Mouse (Mus musculus): ENCODE results near the gene Slc16a1. TPM values are rescaled to one million over a fixed set of nuclear protein-coding genes. Genes with fewer than 3 reads are reported as not detected.

Slc16a1 gene
- polyA plus RNA-seq, 1 experiment from 2014 or later = 38.7 TPM

- no peak overlapping the region for H3K27ac ChIP-seq (ENCODE audit: low read depth, low read length)
- H3K36me3 ChIP-seq (ENCODE audit: control insufficient read depth, insufficient read depth, low read length) = no peaks in the 10 kb centered on the region
- ATAC-seq (ENCODE audit: insufficient read depth, low FRiP score, low TSS enrichment) (peak; percentile 86), DNase-seq (ENCODE audit: low spot score) (peak; percentile 84)
- H3K4me2 ChIP-seq (ENCODE audit: low read depth) = peak overlapping the region; percentile 51
- peak overlapping the region; percentile 30 for H3K4me3 ChIP-seq (ENCODE audit: low read depth, low read length)
- no peaks in the 10 kb centered on the region for H3K27me3 ChIP-seq (ENCODE audit: control insufficient read depth, insufficient read depth, low read length)
- 4% methylated on average over 23 of the region's 23 CpGs for WGBS
- H3K9ac ChIP-seq (ENCODE audit: low read length) = peak overlapping the region; percentile 52
- H3K4me1 ChIP-seq (ENCODE audit: control insufficient read depth, insufficient read depth, low read length) = peaks cover 5% of the 10 kb centered on the region
- H3K9me3 ChIP-seq (ENCODE audit: control insufficient read depth, low read length) = no peaks in the 10 kb centered on the region
Observed at GRCm38 (mm10) chr3:104675258-104675851, 36.9 kb downstream of the Slc16a1 start.

DNA sequence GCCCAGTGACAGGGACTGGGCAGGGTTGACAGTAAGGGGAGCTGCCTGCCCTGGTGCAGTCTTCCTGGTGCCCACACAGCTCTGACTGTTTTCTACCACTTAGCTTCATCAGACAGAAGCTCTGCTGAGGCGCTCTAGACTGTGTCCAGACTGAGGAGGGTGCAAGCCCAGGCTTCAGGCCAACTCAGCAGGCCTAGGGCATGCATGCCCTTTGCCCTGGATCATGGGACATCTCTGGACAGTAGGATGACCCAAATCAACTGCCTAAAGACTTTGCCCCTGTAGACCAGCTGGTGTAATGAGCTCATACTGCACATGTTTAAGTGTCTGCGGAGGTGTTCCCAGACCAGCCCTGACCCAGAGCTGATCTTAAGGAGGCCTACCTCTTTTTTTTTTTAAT, 39.3 kb downstream of the Slc16a1 start:
- H3K27me3 ChIP-seq (ENCODE audit: control insufficient read depth, insufficient read depth, low read length) = no peaks in the 10 kb centered on the region
- DNase-seq (ENCODE audit: low spot score) = no peak
- no peak for ATAC-seq (ENCODE audit: insufficient read depth, low FRiP score, low TSS enrichment)
- no peaks in the 10 kb centered on the region for H3K36me3 ChIP-seq (ENCODE audit: control insufficient read depth, insufficient read depth, low read length)
- no peak overlapping the region for H3K4me2 ChIP-seq (ENCODE audit: low read depth)
- 95% methylated on average over 2 of the region's 2 CpGs for whole genome bisulfite sequencing
- no peak overlapping the region for H3K27ac ChIP-seq (ENCODE audit: low read depth, low read length)
- no peak overlapping the region for H3K9ac ChIP-seq (ENCODE audit: low read length)
- no peaks in the 10 kb centered on the region for H3K9me3 ChIP-seq (ENCODE audit: control insufficient read depth, low read length)
- H3K4me1 ChIP-seq (ENCODE audit: control insufficient read depth, insufficient read depth, low read length) = peaks cover 5% of the 10 kb centered on the region
- H3K4me3 ChIP-seq (ENCODE audit: low read depth, low read length) = no peak overlapping the region

- H3K27me3 ChIP-seq (ENCODE audit: control insufficient read depth, insufficient read depth, low read length) = no peaks in the 10 kb centered on the region
- no peak overlapping the region for H3K4me3 ChIP-seq (ENCODE audit: low read depth, low read length)
- no peak overlapping the region for H3K27ac ChIP-seq (ENCODE audit: low read depth, low read length)
- no peak overlapping the region for H3K9ac ChIP-seq (ENCODE audit: low read length)
- ATAC-seq (ENCODE audit: insufficient read depth, low FRiP score, low TSS enrichment) (no peak), DNase-seq (ENCODE audit: low spot score) (no peak)
- no peak overlapping the region for H3K4me2 ChIP-seq (ENCODE audit: low read depth)
- no peaks in the 10 kb centered on the region for H3K36me3 ChIP-seq (ENCODE audit: control insufficient read depth, insufficient read depth, low read length)
- WGBS = 84% methylated on average over 8 of the region's 8 CpGs
- H3K9me3 ChIP-seq (ENCODE audit: control insufficient read depth, low read length) = no peaks in the 10 kb centered on the region
- peaks cover 5% of the 10 kb centered on the region for H3K4me1 ChIP-seq (ENCODE audit: control insufficient read depth, insufficient read depth, low read length)
Observed at GRCm38 (mm10) chr3:104678826-104679225, 40.4 kb downstream of the Slc16a1 start.

DNA sequence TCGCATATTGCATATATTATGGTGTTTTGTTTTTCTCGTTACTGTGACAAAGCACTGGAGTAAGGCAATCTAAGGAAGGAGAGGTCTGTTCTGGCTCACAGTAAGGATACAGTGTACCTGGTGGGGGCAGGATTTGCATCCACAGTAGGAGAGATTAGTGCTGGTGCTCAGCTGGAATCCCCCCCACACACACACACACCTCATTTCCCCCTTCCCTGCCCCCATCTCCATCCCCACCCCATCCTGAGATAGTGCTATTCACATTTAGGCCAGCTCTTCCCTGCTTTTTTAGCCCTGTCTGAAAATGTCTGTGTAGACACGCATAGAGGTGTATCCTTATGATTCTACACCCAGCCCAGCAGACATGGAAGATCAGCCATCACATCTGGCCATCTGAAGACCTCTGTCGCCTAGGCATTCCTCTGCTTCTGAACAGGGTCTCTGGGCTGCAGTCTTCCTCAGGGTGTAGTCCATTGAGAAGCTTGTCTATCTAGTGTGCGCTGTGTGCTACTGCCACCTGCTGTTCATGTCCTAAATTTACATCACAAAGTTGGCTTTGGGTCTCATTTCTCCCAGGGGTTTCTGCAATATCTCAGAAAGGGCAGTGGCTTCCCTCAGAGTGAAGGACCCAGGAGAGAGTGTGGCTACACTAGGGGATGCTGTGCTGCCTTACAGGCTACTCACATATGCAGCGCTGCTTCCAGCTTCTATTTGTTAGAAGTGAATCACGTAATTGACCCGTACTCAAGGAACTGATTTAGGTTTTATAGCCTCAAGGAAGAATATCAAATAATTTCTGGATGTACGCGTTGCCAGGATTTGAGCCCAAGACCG, 44.4 kb downstream of the Slc16a1 start:
- 63% methylated on average over 11 of the region's 11 CpGs for WGBS
- no peaks in the 10 kb centered on the region for H3K9me3 ChIP-seq (ENCODE audit: control insufficient read depth, low read length)
- H3K27ac ChIP-seq (ENCODE audit: low read depth, low read length) = no peak overlapping the region
- no peak overlapping the region for H3K4me3 ChIP-seq (ENCODE audit: low read depth, low read length)
- no peaks in the 10 kb centered on the region for H3K4me1 ChIP-seq (ENCODE audit: control insufficient read depth, insufficient read depth, low read length)
- no peak overlapping the region for H3K9ac ChIP-seq (ENCODE audit: low read length)
- H3K27me3 ChIP-seq (ENCODE audit: control insufficient read depth, insufficient read depth, low read length) = no peaks in the 10 kb centered on the region
- H3K36me3 ChIP-seq (ENCODE audit: control insufficient read depth, insufficient read depth, low read length) = no peaks in the 10 kb centered on the region
- H3K4me2 ChIP-seq (ENCODE audit: low read depth) = no peak overlapping the region
- DNase-seq (ENCODE audit: low spot score) (peak; percentile 72), ATAC-seq (ENCODE audit: insufficient read depth, low FRiP score, low TSS enrichment) (peak; percentile 55; the same call in 1 of the 2 replicates)

DNA sequence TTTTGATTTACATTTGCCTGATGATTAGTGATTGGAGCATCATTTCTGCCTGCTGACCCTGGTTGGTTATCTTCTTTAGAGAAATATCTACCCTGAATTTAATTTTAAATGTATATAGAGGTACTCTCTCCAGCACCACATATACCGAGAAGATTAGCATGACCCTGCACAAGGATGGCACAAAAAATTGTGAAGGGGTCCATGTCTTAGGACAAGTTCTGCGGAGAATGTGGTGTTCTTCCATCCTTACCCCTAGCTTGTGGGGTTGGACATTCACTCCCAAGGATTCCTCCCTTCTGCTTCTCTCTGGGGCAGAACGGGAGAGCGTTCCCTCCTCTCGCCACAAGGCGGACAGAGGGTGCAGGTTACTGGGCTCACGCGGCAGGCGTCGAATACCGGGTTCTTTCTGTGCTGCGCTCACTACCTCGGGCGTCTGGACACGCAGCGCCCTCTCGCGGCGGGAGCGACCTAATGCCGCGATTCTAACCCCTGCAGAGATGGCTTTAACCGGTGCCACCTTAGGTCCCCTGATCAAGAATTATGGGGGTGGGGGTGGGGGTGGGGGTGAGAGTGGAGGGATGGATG, 62.4 kb downstream of the Slc16a1 start:
- peak; percentile 61; the same call in 1 of the 2 replicates for ATAC-seq (ENCODE audit: insufficient read depth, low FRiP score, low TSS enrichment)
- Histone ChIP-seq H3K27me3 (ENCODE audit: control insufficient read depth, insufficient read depth, low read length) (no peaks in the 10 kb centered on the region), H3K9ac (ENCODE audit: low read length) (no peak overlapping the region), H3K4me2 (ENCODE audit: low read depth) (no peak overlapping the region), H3K36me3 (ENCODE audit: control insufficient read depth, insufficient read depth, low read length) (no peaks in the 10 kb centered on the region), H3K4me3 (ENCODE audit: low read depth, low read length) (no peak overlapping the region), H3K27ac (ENCODE audit: low read depth, low read length) (no peak overlapping the region), H3K9me3 (ENCODE audit: control insufficient read depth, low read length) (no peaks in the 10 kb centered on the region), H3K4me1 (ENCODE audit: control insufficient read depth, insufficient read depth, low read length) (no peaks in the 10 kb centered on the region)
- 5% methylated on average over 23 of the region's 23 CpGs for WGBS
- peak; percentile 90 for DNase-seq (ENCODE audit: low spot score)

DNA sequence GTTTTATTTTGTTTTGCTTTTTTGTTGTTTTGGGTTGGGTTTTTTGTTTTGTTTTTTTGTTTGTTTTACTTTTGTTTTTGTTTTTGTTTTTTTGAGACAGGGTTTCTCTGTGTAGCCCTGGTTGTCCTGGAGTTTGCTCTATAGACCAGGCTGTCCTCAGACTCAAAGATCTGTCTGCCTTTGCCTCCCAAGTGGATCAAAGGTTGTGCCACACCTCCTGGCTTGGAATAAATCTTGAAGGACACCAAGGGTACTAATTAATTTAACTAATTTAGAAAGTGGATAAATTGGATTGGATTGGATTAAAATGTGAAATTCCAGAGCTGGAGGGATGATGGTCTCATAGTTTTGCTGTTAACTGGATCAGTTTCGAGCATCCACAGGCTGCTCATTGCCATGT, 63.3 kb downstream of the Slc16a1 start:
- Histone ChIP-seq H3K9me3 (ENCODE audit: control insufficient read depth, low read length) (no peaks in the 10 kb centered on the region), H3K9ac (ENCODE audit: low read length) (no peak overlapping the region), H3K4me2 (ENCODE audit: low read depth) (no peak overlapping the region), H3K36me3 (ENCODE audit: control insufficient read depth, insufficient read depth, low read length) (no peaks in the 10 kb centered on the region), H3K4me1 (ENCODE audit: control insufficient read depth, insufficient read depth, low read length) (no peaks in the 10 kb centered on the region), H3K4me3 (ENCODE audit: low read depth, low read length) (no peak overlapping the region), H3K27ac (ENCODE audit: low read depth, low read length) (no peak overlapping the region), H3K27me3 (ENCODE audit: control insufficient read depth, insufficient read depth, low read length) (no peaks in the 10 kb centered on the region)
- no peak for ATAC-seq (ENCODE audit: insufficient read depth, low FRiP score, low TSS enrichment)
- 83% methylated on average over 1 of the region's 1 CpGs for whole genome bisulfite sequencing
- DNase-seq (ENCODE audit: low spot score) = no peak

- WGBS = 93% methylated on average over 4 of the region's 4 CpGs
- DNase-seq (ENCODE audit: low spot score) = no peak
- no peaks in the 10 kb centered on the region for H3K4me1 ChIP-seq (ENCODE audit: control insufficient read depth, insufficient read depth, low read length)
Observed at GRCm38 (mm10) chr3:104703941-104704340, 65.5 kb downstream of the Slc16a1 start.

DNA sequence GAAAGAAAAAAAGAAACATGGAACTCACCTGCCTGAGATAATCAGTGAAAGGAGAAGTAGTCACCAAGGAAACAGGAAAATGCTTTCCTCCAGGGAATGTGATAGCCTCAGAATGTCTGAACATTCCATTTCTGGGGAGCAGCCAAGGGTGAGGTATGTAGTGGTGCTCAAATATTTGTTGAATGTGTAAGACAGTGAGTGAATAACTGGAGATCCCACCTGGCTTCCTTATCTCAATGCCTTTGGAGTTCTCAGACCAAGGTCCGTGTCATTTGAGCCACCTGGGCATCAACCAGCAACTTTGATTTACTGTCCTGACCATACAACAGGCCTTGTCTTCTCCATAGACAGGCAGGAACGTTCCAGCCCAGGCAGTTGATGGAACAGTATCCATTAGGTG, 68.0 kb downstream of the Slc16a1 start:
- 73% methylated on average over 2 of the region's 2 CpGs for WGBS
- H3K4me2 ChIP-seq (ENCODE audit: low read depth) = no peak overlapping the region
- no peaks in the 10 kb centered on the region for H3K9me3 ChIP-seq (ENCODE audit: control insufficient read depth, low read length)
- H3K27me3 ChIP-seq (ENCODE audit: control insufficient read depth, insufficient read depth, low read length) = no peaks in the 10 kb centered on the region
- no peak for ATAC-seq (ENCODE audit: insufficient read depth, low FRiP score, low TSS enrichment)
- H3K4me3 ChIP-seq (ENCODE audit: low read depth, low read length) = no peak overlapping the region
- H3K9ac ChIP-seq (ENCODE audit: low read length) = no peak overlapping the region
- DNase-seq (ENCODE audit: low spot score) = no peak
- H3K36me3 ChIP-seq (ENCODE audit: control insufficient read depth, insufficient read depth, low read length) = no peaks in the 10 kb centered on the region
- no peak overlapping the region for H3K27ac ChIP-seq (ENCODE audit: low read depth, low read length)
- no peaks in the 10 kb centered on the region for H3K4me1 ChIP-seq (ENCODE audit: control insufficient read depth, insufficient read depth, low read length)

More at GRCm38 (mm10) chr3:104703941-104704340, 65.5 kb downstream of the Slc16a1 start:
- H3K4me2 ChIP-seq (ENCODE audit: low read depth) = no peak overlapping the region
- no peak for ATAC-seq (ENCODE audit: insufficient read depth, low FRiP score, low TSS enrichment)
- H3K4me3 ChIP-seq (ENCODE audit: low read depth, low read length) = no peak overlapping the region
- no peaks in the 10 kb centered on the region for H3K27me3 ChIP-seq (ENCODE audit: control insufficient read depth, insufficient read depth, low read length)
- no peak overlapping the region for H3K27ac ChIP-seq (ENCODE audit: low read depth, low read length)
- no peaks in the 10 kb centered on the region for H3K9me3 ChIP-seq (ENCODE audit: control insufficient read depth, low read length)
- H3K36me3 ChIP-seq (ENCODE audit: control insufficient read depth, insufficient read depth, low read length) = no peaks in the 10 kb centered on the region
- H3K9ac ChIP-seq (ENCODE audit: low read length) = no peak overlapping the region

Data from neural tube, embryonic 11.5 days (tissue).